Comparison of ENCODE assay signal across 15 mouse cellular contexts in the genomic region with DNA sequence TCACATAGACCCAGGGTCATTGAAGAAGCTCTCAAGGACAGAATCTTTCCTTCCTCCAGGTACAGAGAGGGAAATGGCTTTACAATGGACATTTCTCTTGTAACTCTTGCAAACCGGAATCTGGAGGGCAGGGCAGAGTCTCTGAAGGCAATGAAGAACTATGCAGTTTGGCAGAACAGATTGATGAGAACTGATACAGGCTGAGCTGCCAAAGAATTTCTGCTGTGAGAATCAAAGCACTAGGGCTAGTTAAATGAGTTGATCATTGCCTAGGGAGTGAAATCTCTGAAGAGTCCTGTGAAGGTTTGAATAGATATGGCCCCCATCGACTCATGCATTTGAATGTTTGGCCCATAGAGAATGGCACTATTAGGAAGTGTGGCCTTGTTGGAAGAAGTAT. TPM values are rescaled to one million over a fixed set of nuclear protein-coding genes. Genes with fewer than 3 reads are reported as not detected.
A peak's percentile ranks its signal among the peaks of the same experiment; 100 is the strongest.
DNase-seq lines count a peak whose midpoint lies in the region; TF ChIP-seq lines count a peak whose summit lies in the region.
"Had no signal": no experiment of that assay in that cellular context is flagged by ENCODE, and none has a peak within 500 bp of the region (broad histone marks: within the 10 kb centered on the region; RNA-seq: fewer than 3 reads in every experiment).

No protein-coding gene starts in this region.

- no peak for TF ChIP-seq CTCF in layer of hippocampus, adult 2 months (conservative IDR thresholded peaks at IDR 0.05)

- peak; percentile 43 for DNase-seq in kidney, adult 11 months
- DNase-seq in kidney, postnatal 14 days = no peak
- peak; percentile 76 for DNase-seq in kidney, adult 9 months
- DNase-seq in kidney, postnatal 4 days = no peak
- peak; percentile 4 to 15 for DNase-seq in layer of hippocampus, postnatal 10 days (ENCODE audit: low spot score in 2 of 2)
- no peak for DNase-seq in layer of hippocampus, adult 2 months (ENCODE audit: low spot score in 2 of 2)
- DNase-seq: adrenal gland, postnatal 25 days; cerebellum, adult 18-20 months; cerebellum, adult 9-11 months; cerebellum, postnatal 36 days; gastrocnemius, postnatal 10 days had no signal

- no peak overlapping the region for H3K4me3 ChIP-seq in layer of hippocampus, adult 2 months
- H3K4me3 ChIP-seq: embryonic facial prominence, embryonic 13.5 days; forebrain, embryonic 13.5 days; hindbrain, embryonic 10.5 days had no signal

- H3K27ac ChIP-seq in layer of hippocampus, adult 2 months = no peak overlapping the region
- H3K27ac ChIP-seq: embryonic facial prominence, embryonic 13.5 days; forebrain, embryonic 13.5 days; hindbrain, embryonic 10.5 days; hindbrain, embryonic 14.5 days had no signal

RNA-seq across cellular contexts. Expression of a gene that starts 34.8 kb away (rescaled TPM):
- total RNA-seq in layer of hippocampus, postnatal 10 days (2021) = under 1 TPM; 0.25 to 0.30 TPM
- total RNA-seq in layer of hippocampus, adult 2 months (2021) = under 1 TPM in 1 of 2 experiments, not detected in 1; 0.44 TPM

Comparison
In these comparisons a context has a peak if more than half of its experiments do, and no peak if none do; other contexts are left out.
1. DNase-seq: peak in kidney, adult 11 months (single experiment), kidney, adult 9 months (single experiment) and layer of hippocampus, postnatal 10 days (2 of 2); none in kidney, postnatal 14 days (single experiment), kidney, postnatal 4 days (0 of 2) and layer of hippocampus, adult 2 months (0 of 2).